Mouse (Mus musculus): ENCODE data around the gene Arl4a. TPM values are rescaled to one million over a fixed set of nuclear protein-coding genes. Genes with fewer than 3 reads are reported as not detected.

The Arl4a gene
- polyA plus RNA-seq, 1 experiment from 2014 or later, result 70.5 TPM

- H3K27ac ChIP-seq, result no peak overlapping the region
Measured at GRCm38 (mm10) chr12:39998853-39999195, 39.0 kb downstream of the Arl4a start.

GRCm38 (mm10) chr12:39998070-39998852, 39.6 kb downstream of the Arl4a start:
- Histone ChIP-seq H3K4me2 (0 out of 2 replicates have a peak overlapping the region, but pooled peaks have one; percentile 6), H3K9ac (no peak overlapping the region), H3K27me3 (0 out of 2 replicates have a peak, but pooled peaks cover 5% of the 10 kb centered on the region), H3K27ac (0 out of 2 replicates have a peak overlapping the region, but pooled peaks have one; percentile 5), H3K36me3 (replicated peaks) (no peaks in the 10 kb centered on the region), H3K9me3 (no peaks in the 10 kb centered on the region), H3K4me1 (peaks cover 13% of the 10 kb centered on the region), H3K4me3 (replicated peaks) (no peak overlapping the region)
- ATAC-seq (ENCODE audit: low FRiP score), result peak; percentile 91
- 12% methylated on average over 9 of the region's 9 CpGs for WGBS

More at GRCm38 (mm10) chr12:39998853-39999195, 39.0 kb downstream of the Arl4a start:
- no peak overlapping the region for H3K4me3 ChIP-seq (replicated peaks)
- no peak for ATAC-seq (ENCODE audit: low FRiP score)
- H3K27me3 ChIP-seq, result 0 out of 2 replicates have a peak, but pooled peaks cover 5% of the 10 kb centered on the region
- H3K36me3 ChIP-seq (replicated peaks), result no peaks in the 10 kb centered on the region
- H3K9ac ChIP-seq, result no peak overlapping the region
- H3K4me2 ChIP-seq, result 0 out of 2 replicates have a peak overlapping the region, but pooled peaks have one; percentile 6
- H3K4me1 ChIP-seq, result peaks cover 13% of the 10 kb centered on the region
- WGBS, result 26% methylated on average over 4 of the region's 4 CpGs
- H3K9me3 ChIP-seq, result no peaks in the 10 kb centered on the region

GRCm38 (mm10) chr12:39997651-39998050, 40.2 kb downstream of the Arl4a start:
- Histone ChIP-seq H3K9ac (no peak overlapping the region), H3K27ac (no peak overlapping the region), H3K4me1 (peaks cover 13% of the 10 kb centered on the region), H3K27me3 (0 out of 2 replicates have a peak, but pooled peaks cover 5% of the 10 kb centered on the region), H3K4me3 (replicated peaks) (no peak overlapping the region), H3K4me2 (no peak overlapping the region), H3K36me3 (replicated peaks) (no peaks in the 10 kb centered on the region), H3K9me3 (no peaks in the 10 kb centered on the region)
- 6% methylated on average over 4 of the region's 4 CpGs for WGBS
- ATAC-seq (ENCODE audit: low FRiP score), result no peak

GRCm38 (mm10) chr12:39996015-39996414, 41.8 kb downstream of the Arl4a start:
- no peaks in the 10 kb centered on the region for H3K9me3 ChIP-seq
- 0 out of 2 replicates have a peak, but pooled peaks cover 5% of the 10 kb centered on the region for H3K27me3 ChIP-seq
- no peak overlapping the region for H3K9ac ChIP-seq
- H3K27ac ChIP-seq, result no peak overlapping the region
- no peak for ATAC-seq (ENCODE audit: low FRiP score)
- no peak overlapping the region for H3K4me2 ChIP-seq
- WGBS, result 90% methylated on average over 5 of the region's 5 CpGs
- H3K4me1 ChIP-seq, result peaks cover 19% of the 10 kb centered on the region
- no peak overlapping the region for H3K4me3 ChIP-seq (replicated peaks)
- no peaks in the 10 kb centered on the region for H3K36me3 ChIP-seq (replicated peaks)

DNA sequence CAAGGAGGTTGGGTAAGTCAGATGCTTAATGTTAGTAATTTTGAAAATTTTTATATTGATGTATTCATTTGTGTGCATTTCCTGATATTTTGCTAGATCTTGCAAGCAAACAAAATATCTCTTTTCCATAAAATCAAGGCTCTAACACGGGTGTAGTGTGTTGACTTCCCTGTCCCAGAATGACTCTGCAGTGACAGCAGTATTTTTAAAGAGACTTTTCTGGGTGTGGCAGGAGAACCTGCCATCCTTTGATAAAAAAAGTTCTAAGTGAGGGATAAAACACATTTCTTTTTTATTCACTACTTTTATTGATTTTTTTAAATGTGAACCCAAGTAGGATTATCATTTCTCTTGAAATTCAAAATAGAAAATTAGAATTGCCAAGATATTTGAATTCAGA, 42.2 kb downstream of the Arl4a start:
- no peak for ATAC-seq (ENCODE audit: low FRiP score)
- WGBS, result 82% methylated on average over 1 of the region's 1 CpGs
- H3K4me3 ChIP-seq (replicated peaks), result no peak overlapping the region
- no peaks in the 10 kb centered on the region for H3K36me3 ChIP-seq (replicated peaks)
- H3K9ac ChIP-seq, result no peak overlapping the region
- H3K27me3 ChIP-seq, result 0 out of 2 replicates have a peak, but pooled peaks cover 5% of the 10 kb centered on the region
- no peak overlapping the region for H3K4me2 ChIP-seq
- no peaks in the 10 kb centered on the region for H3K9me3 ChIP-seq
- no peak overlapping the region for H3K27ac ChIP-seq
- H3K4me1 ChIP-seq, result peaks cover 19% of the 10 kb centered on the region

DNA sequence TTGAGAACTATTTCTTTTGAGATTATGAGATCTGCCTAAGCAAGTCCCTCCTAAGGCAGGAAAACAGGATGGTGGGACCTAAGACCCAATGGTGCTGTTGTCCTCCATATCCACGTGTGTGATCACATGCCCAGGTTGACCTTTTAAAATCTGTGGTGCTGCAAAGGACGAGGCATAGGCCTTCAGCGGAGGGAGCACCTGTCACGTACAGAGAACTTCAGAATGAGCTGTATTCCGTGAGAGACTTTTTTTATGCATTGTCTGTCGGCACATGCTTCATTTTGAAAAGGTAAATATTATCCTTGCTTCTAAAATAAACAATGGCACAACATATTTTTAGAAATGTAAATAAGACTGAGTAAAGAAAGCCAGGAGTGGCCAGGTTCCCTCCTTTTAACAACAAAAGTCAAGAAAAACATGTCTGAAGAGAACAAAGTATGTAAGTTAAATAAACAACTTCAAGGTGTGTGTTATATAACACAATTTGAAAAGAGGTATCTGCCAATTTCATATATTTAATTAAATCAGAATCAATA, 45.0 kb downstream of the Arl4a start:
- ATAC-seq (ENCODE audit: low FRiP score), result no peak
- no peak overlapping the region for H3K27ac ChIP-seq
- no peak overlapping the region for H3K4me3 ChIP-seq (replicated peaks)
- H3K27me3 ChIP-seq, result peaks cover 5% of the 10 kb centered on the region; the same call in 1 of the 2 replicates
- H3K9ac ChIP-seq, result no peak overlapping the region
- H3K4me1 ChIP-seq, result peaks cover 9% of the 10 kb centered on the region
- H3K36me3 ChIP-seq (replicated peaks), result no peaks in the 10 kb centered on the region
- WGBS, result 85% methylated on average over 6 of the region's 6 CpGs
- no peaks in the 10 kb centered on the region for H3K9me3 ChIP-seq
- H3K4me2 ChIP-seq, result no peak overlapping the region

DNA sequence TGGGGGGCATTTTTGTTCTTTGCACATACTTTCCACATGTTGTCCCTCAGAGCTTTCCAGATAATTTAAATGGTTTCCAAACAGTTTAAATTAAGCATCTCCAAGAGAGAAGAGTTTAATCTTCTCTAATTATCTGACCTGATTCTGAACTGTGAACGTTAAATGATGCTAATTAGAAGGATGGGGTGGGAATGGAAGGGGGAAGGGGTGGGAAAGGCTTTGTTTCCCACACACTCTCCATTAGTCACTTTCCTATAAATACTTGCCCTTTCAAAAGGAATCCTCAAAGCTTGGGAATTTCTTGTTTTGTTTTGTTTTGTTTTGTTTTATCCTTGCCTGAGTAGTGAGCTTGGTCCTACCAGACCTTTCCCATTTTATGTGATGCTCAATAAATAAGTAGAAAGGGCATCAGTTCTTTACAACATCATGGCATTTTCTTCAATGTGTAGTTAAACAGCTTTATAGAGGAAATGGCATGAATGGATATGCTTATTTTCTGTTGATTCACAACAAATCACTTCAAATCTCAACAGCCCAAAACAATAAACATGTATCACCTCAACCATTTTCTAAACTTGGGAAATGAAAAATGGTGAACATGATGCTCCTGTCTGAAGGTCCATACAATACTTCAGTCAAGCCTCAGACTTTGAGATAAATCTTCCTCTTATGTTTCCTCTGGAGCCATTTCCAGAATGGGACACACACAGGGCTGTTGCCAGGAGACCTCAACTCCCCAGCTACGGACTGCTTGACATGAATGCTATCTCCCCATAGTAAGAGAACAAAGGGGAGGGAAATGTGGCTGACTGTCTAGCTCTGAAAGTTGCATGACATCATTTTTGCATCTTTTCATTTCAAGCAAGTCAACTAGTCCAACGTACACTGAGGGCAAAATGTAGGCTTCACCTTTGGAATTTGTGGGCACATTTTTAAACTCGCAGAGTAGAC, 46.7 kb downstream of the Arl4a start:
- H3K9ac ChIP-seq, result no peak overlapping the region
- H3K4me2 ChIP-seq, result no peak overlapping the region
- peaks cover under 1% of the 10 kb centered on the region; the same call in 1 of the 2 replicates for H3K27me3 ChIP-seq
- 0 out of 2 replicates have a peak, but pooled peaks cover 6% of the 10 kb centered on the region for H3K4me1 ChIP-seq
- no peak overlapping the region for H3K27ac ChIP-seq
- WGBS, result 35% methylated on average over 4 of the region's 4 CpGs
- no peak overlapping the region for H3K4me3 ChIP-seq (replicated peaks)
- no peak; the same call in 1 of the 2 replicates for ATAC-seq (ENCODE audit: low FRiP score)
- H3K36me3 ChIP-seq (replicated peaks), result no peaks in the 10 kb centered on the region
- no peaks in the 10 kb centered on the region for H3K9me3 ChIP-seq

DNA sequence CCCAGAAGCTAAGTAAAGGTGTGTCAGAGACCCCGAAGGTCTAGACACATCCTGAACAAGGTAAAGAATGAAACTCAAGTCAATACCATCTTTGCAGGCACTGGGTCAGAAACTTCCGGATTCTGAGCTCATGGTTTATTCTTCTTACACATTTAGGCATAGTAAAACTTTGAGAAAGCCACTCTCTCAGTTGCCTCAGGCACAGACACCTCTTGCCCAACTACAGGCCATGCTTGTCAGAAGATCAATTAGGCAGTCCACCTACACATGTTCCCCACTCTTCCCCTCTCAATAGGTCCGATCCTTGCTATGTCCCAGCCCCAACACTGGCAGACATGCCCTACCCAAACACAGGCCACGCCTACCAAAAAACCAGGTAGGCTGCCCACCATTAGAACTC, 48.7 kb downstream of the Arl4a start:
- Histone ChIP-seq H3K9ac (no peak overlapping the region), H3K4me3 (replicated peaks) (no peak overlapping the region), H3K27me3 (no peaks in the 10 kb centered on the region; the same call in 1 of the 2 replicates), H3K36me3 (replicated peaks) (no peaks in the 10 kb centered on the region), H3K27ac (no peak overlapping the region), H3K9me3 (no peaks in the 10 kb centered on the region), H3K4me1 (0 out of 2 replicates have a peak, but pooled peaks cover 6% of the 10 kb centered on the region), H3K4me2 (no peak overlapping the region)
- ATAC-seq (ENCODE audit: low FRiP score), result no peak
- 94% methylated on average over 4 of the region's 4 CpGs for WGBS

DNA sequence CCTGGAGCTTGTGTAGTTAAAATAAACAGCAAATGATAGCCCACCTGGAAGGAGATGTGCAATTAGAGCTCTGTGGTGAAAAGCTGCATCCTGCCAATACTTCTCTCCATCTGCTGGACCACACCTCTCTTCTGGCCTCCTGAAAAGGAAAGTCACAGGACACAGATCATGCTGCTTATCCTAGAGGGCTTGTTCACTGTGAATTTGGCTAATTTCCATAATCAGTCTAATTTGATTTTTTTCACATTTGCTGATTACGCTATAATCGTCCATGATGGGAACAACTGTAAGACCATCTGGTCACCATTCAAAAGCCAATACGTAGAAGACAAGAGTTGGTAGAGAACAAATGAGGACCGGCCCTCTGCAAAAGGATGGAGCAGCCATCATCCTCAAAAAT, 50.6 kb downstream of the Arl4a start:
- no peak for ATAC-seq (ENCODE audit: low FRiP score)
- Histone ChIP-seq H3K4me2 (no peak overlapping the region), H3K9me3 (no peaks in the 10 kb centered on the region), H3K27ac (no peak overlapping the region), H3K36me3 (replicated peaks) (no peaks in the 10 kb centered on the region), H3K9ac (no peak overlapping the region), H3K4me1 (0 out of 2 replicates have a peak, but pooled peaks cover 6% of the 10 kb centered on the region), H3K27me3 (no peaks in the 10 kb centered on the region; the same call in 1 of the 2 replicates), H3K4me3 (replicated peaks) (no peak overlapping the region)
- WGBS, result 86% methylated on average over 4 of the region's 4 CpGs

DNA sequence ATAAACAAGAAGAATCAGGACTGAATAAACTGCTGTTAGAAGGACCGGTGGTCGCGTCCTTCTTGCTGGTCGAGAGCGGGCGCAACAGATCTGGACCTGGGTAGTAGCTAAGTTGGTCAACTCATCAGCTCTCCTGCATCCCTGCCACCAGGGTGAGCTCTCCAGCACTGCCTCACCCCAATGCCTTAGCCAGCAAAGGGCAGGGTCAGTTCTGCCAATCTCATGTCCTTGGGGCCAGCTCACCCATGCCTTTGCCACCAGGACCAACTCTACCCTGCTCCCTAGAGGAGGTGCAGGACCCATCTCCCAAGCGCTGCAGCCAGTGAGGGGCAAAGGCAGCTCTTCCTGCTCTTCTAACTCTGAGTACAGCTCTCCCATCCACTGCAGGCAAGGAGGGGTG, 52.2 kb downstream of the Arl4a start:
- Histone ChIP-seq H3K4me1 (no peaks in the 10 kb centered on the region), H3K27me3 (no peaks in the 10 kb centered on the region; the same call in 1 of the 2 replicates), H3K4me3 (replicated peaks) (no peak overlapping the region), H3K4me2 (no peak overlapping the region), H3K36me3 (replicated peaks) (no peaks in the 10 kb centered on the region), H3K27ac (no peak overlapping the region), H3K9ac (no peak overlapping the region), H3K9me3 (no peaks in the 10 kb centered on the region)
- ATAC-seq (ENCODE audit: low FRiP score), result no peak
- 95% methylated on average over 7 of the region's 7 CpGs for WGBS

GRCm38 (mm10) chr12:39979792-39980191, 58.0 kb downstream of the Arl4a start:
- WGBS, result 88% methylated on average over 1 of the region's 1 CpGs
- no peak for ATAC-seq (ENCODE audit: low FRiP score)
- H3K9me3 ChIP-seq, result no peaks in the 10 kb centered on the region
- no peak overlapping the region for H3K9ac ChIP-seq
- peaks cover 18% of the 10 kb centered on the region for H3K4me1 ChIP-seq
- no peaks in the 10 kb centered on the region for H3K36me3 ChIP-seq (replicated peaks)
- H3K27ac ChIP-seq, result no peak overlapping the region
- no peak overlapping the region for H3K4me3 ChIP-seq (replicated peaks)
- H3K27me3 ChIP-seq, result peaks cover 14% of the 10 kb centered on the region
- H3K4me2 ChIP-seq, result no peak overlapping the region

GRCm38 (mm10) chr12:39979066-39979465, 58.8 kb downstream of the Arl4a start:
- H3K9me3 ChIP-seq, result no peaks in the 10 kb centered on the region
- 94% methylated on average over 5 of the region's 5 CpGs for WGBS
- H3K4me1 ChIP-seq, result peaks cover 25% of the 10 kb centered on the region
- no peak overlapping the region for H3K27ac ChIP-seq
- H3K27me3 ChIP-seq, result peaks cover 14% of the 10 kb centered on the region
- H3K4me2 ChIP-seq, result no peak overlapping the region
- ATAC-seq (ENCODE audit: low FRiP score), result no peak
- no peak overlapping the region for H3K9ac ChIP-seq
- no peak overlapping the region for H3K4me3 ChIP-seq (replicated peaks)
- no peaks in the 10 kb centered on the region for H3K36me3 ChIP-seq (replicated peaks)

All from forebrain, embryonic 12.5 days (tissue).